Mouse (Mus musculus) lung, adult 2 months (tissue): ENCODE data around the gene 1500009C09Rik. TPM values are rescaled to one million over a fixed set of nuclear protein-coding genes. Genes with fewer than 3 reads are reported as not detected.

ENCODE experiments used
- DNase-seq: peaks from one replicate; pipeline ENCODE4 v3.0.0; 2022
- H3K4me1 ChIP-seq: fragments of 200-500 bp; 2 replicates; pipeline ENCODE4 v1.6.1; 2011; ENCODE audit warnings: low read length; ENCODE audit not compliant: control insufficient read depth, insufficient read depth
- H3K4me3 ChIP-seq: fragments of 200-500 bp; replicated peaks from 2 replicates; pipeline ENCODE3; 2011; ENCODE audit warnings: low read depth, mild to moderate bottlenecking, control low read depth, low read length; ENCODE audit errors: extremely low read depth
- CTCF ChIP-seq: fragments of 200-500 bp; IDR thresholded peaks from 2 replicates; pipeline ENCODE4 v1.5.1; 2011; ENCODE audit warnings: mild to moderate bottlenecking, low read length, control low read depth; ENCODE audit not compliant: insufficient read depth
- POLR2A ChIP-seq: fragments of 200-500 bp; IDR thresholded peaks from 2 replicates; pipeline ENCODE4 v1.6.1; 2011; ENCODE audit warnings: low read depth, mild to moderate bottlenecking, control low read depth, low read length, borderline replicate concordance; ENCODE audit errors: extremely low read depth
- WGBS: fragments of 180-500 bp; shearing (Covaris S2); methylation state at CpG from one replicate; pipeline ENCODE4 v1.1.7; 2018; 5-methylcytosine and 5-hydroxymethylcytosine counted together
- polyA plus RNA-seq: library from polyadenylated mRNA; depleted of rRNA; stranded (reverse); fragments of >200 nt; gene quantifications from 2 replicates; pipeline ENCODE4 v1.2.3, GENCODE M21; 2012

Gene 1500009C09Rik
- polyA plus RNA-seq, 1 experiment: not detected

GRCm38 (mm10) chr15:82274593-82274926 is 22.4 kb downstream of the 1500009C09Rik start, which contains the start of gene Sept3:
Sept3 (plus strand) TSS chr15:82274893.
- no peak for DNase-seq
- TF ChIP-seq CTCF (no peak), POLR2A (no peak)
- no peak within 1 kb of the TSS for H3K4me3 ChIP-seq
- no peaks in the 10 kb centered on the region for H3K4me1 ChIP-seq
- WGBS: 23% methylated on average over 6 of the region's 6 CpGs

- no peak for DNase-seq
- 1% methylated on average over 78 of the region's 86 CpGs for WGBS
Measured at GRCm38 (mm10) chr15:82274927-82275901, 23.0 kb downstream of the 1500009C09Rik start.

GRCm38 (mm10) chr15:82277591-82277990 is 25.4 kb downstream of the 1500009C09Rik start:
- Histone ChIP-seq H3K4me3 (no peak overlapping the region), H3K4me1 (no peaks in the 10 kb centered on the region)
- TF ChIP-seq CTCF (no peak), POLR2A (no peak)
- WGBS: 62% methylated on average over 5 of the region's 5 CpGs
- no peak for DNase-seq

More at GRCm38 (mm10) chr15:82274927-82275901, 23.0 kb downstream of the 1500009C09Rik start:
- Histone ChIP-seq H3K4me1 (no peaks in the 10 kb centered on the region), H3K4me3 (no peak overlapping the region)
- TF ChIP-seq POLR2A (no peak), CTCF (no peak)

DNA sequence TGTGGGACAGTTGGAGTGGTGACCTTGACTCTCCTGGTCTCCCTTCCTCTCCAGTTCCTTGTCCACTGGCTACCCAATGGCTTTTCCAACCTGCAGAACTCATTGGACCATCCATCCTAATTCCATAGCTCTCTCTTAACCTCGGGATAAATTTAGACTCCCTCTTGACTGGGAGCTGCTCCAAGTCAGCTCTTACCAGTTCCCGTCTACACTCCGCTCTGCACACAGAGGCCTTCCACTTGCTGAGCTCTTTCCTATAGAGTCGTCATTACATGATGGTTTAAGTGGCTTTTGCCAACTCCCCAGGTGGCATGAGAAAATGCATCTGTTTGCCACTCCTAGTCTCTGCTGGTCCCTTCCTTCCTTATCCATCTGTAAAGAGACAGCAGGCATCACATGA is 28.4 kb downstream of the 1500009C09Rik start:
- 53% methylated on average over 4 of the region's 4 CpGs for WGBS
- TF ChIP-seq CTCF (no peak), POLR2A (no peak)

DNA sequence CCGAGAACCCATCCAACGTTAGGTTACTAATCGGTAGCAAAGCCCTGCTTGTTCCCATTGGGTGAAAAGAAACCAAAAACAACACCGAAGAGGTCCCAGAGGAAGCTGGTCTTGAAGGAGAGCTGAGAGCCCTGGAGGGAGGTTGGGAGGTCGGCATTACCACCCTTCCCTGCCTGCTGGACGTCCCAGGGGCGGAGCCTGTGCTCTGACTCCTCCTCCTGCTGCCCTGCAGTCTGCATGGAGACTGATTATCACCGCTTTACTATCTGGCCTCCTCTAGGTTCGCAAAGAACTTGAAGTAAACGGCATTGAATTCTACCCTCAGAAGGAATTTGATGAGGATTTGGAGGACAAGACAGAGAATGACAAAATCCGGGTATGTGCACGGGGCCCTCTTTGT is 34.0 kb downstream of the 1500009C09Rik start:
- Histone ChIP-seq H3K4me3 (no peak overlapping the region), H3K4me1 (no peaks in the 10 kb centered on the region)
- DNase-seq: no peak
- TF ChIP-seq POLR2A (no peak), CTCF (no peak)
- 62% methylated on average over 12 of the region's 12 CpGs for WGBS

More for the DNA sequence above, 28.4 kb downstream of the 1500009C09Rik start:
- DNase-seq: no peak
- Histone ChIP-seq H3K4me1 (no peaks in the 10 kb centered on the region), H3K4me3 (no peak overlapping the region)

DNA sequence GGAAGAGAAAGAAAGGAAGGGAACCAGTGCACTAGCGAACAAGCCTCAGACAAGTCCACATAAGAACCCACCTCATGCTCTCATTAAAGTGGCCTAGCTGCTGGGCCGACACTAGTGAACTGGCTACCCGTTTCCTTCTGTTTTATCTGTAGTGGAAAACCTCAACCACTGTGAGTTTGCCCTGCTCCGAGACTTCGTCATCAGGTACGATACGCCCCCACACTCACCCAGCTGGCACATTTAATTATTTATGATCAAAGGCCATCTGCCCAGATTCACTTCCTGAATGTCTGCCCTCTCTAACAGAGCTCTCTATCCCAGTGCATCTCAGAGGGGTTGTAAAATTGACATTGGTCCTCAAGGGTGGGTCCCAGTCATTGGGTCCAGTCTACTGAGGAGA is 38.1 kb downstream of the 1500009C09Rik start:
- no peak for TF ChIP-seq CTCF
- TF ChIP-seq POLR2A: no peak
- H3K4me3 ChIP-seq: no peak overlapping the region
- WGBS: 81% methylated on average over 7 of the region's 7 CpGs
- DNase-seq: no peak
- H3K4me1 ChIP-seq: no peaks in the 10 kb centered on the region

- DNase-seq: no peak
- no peak overlapping the region for H3K4me3 ChIP-seq
- no peaks in the 10 kb centered on the region for H3K4me1 ChIP-seq
- 32% methylated on average over 5 of the region's 5 CpGs for WGBS
- TF ChIP-seq CTCF: no peak
- TF ChIP-seq POLR2A: no peak
Measured at GRCm38 (mm10) chr15:82292851-82293250, 40.7 kb downstream of the 1500009C09Rik start.

GRCm38 (mm10) chr15:82293271-82293711 is 41.1 kb downstream of the 1500009C09Rik start:
- WGBS: 15% methylated on average over 7 of the region's 7 CpGs
- H3K4me3 ChIP-seq: no peak overlapping the region
- TF ChIP-seq CTCF (no peak), POLR2A (no peak)
- H3K4me1 ChIP-seq: no peaks in the 10 kb centered on the region
- no peak for DNase-seq

DNA sequence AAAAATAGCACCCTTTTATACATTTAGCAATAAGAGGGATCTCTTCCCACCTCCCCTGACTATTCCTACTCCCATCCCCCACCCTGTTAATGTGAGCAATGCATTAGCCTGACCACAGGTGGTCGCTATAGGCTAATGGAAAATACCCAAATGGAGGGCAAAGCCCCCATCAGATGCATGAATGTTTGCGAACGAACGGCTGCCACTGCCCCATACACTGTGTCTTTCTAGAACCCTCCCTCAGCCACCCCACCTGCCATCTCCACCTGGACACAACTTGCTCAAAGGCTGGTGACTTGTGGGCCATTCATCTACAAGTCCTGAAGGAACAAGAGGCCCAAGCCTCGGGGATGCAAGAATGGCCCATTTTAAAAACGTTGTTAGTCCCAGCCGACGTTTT is 41.9 kb downstream of the 1500009C09Rik start:
- no peak for DNase-seq
- no peak overlapping the region for H3K4me3 ChIP-seq
- 30% methylated on average over 8 of the region's 8 CpGs for WGBS
- TF ChIP-seq CTCF: no peak
- H3K4me1 ChIP-seq: no peaks in the 10 kb centered on the region
